Mouse (Mus musculus) heart, postnatal 0 days (tissue): Measurements from ENCODE around the gene Slc44a3.

ENCODE experiments used
- CTCF ChIP-seq: IDR thresholded peaks from 2 replicates; pipeline ENCODE4 v1.5.1; 2016; ENCODE audit warnings: antibody characterized with exemption, control low read depth, low read depth
- EP300 ChIP-seq: IDR thresholded peaks from 2 replicates; pipeline ENCODE4 v1.6.1; 2016; ENCODE audit warnings: antibody characterized with exemption, low read depth

GRCm38 (mm10) chr3:121460473-121461193 is 71.6 kb downstream of the Slc44a3 start:
- no peak for TF ChIP-seq CTCF
- TF ChIP-seq EP300: no peak
